Mouse (Mus musculus) central nervous system, embryonic 18 days (tissue): ENCODE measurements around the gene Cul5. TPM values are rescaled to one million over a fixed set of nuclear protein-coding genes. Genes with fewer than 3 reads are reported as not detected.

Experiments
- polyA plus RNA-seq: library from polyadenylated mRNA; depleted of rRNA; stranded (reverse); fragments of >200 nt; gene quantifications from 2 replicates; pipeline ENCODE4 v1.2.3, GENCODE M21; 2012; rRNA removed

Gene Cul5
- polyA plus RNA-seq, result 20.0 and 20.5 TPM in 2 replicates

GRCm38 (mm10) chr9:53669680-53670219, at the start of gene Cul5:
Gene Cul5 (minus strand): TSS chr9:53670014.

GRCm38 (mm10) chr9:53705992-53706696, 36.3 kb upstream of the Cul5 start, which contains the start of gene Rab39:
Gene Rab39 (minus strand): TSS chr9:53706232.

GRCm38 (mm10) chr9:53609968-53610781, 59.6 kb downstream of the Cul5 start, which contains the start of gene Acat1:
Gene Acat1 (minus strand): TSS chr9:53610382.

Other genes starting within 250 kb of the Cul5 start
- gene Atm, start 133.3 kb downstream of the Cul5 start, polyA plus RNA-seq, result 9.8 and 11.6 TPM in 2 replicates
- 8.7 and 10.0 TPM in 2 replicates for gene Npat, start 133.0 kb downstream of the Cul5 start, polyA plus RNA-seq
- 126 and 135 TPM in 2 replicates for gene Acat1, start 59.6 kb downstream of the Cul5 start, polyA plus RNA-seq
- 1.3 TPM in 2 replicates for gene Rab39, start 36.2 kb upstream of the Cul5 start, polyA plus RNA-seq
- gene Slc35f2, start 101.5 kb upstream of the Cul5 start, polyA plus RNA-seq, result 19.3 and 20.6 TPM in 2 replicates
- gene Sln, start 180.2 kb upstream of the Cul5 start, polyA plus RNA-seq, result 0.21 and 13.5 TPM in 2 replicates